In the genomic region with DNA sequence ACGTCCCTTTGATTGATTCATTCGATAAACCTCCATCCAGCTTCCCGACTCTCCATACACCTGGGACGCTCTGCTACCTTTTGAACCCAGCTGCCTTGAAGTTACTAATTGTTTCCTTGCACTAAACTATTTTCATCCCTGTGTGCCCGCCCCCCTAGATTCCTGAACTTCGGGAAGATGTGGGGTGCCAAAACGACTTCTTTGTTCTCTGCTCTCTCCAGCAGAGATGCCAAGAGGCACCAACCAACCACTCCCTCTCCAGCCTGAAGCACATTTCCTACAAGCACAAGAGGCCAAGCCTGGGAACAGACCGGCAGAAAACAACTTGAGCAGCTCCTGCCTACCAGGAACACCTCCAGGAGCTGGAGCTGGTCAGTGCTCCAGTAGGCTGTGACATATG, we compare ENCODE assay signal across 9 mouse cellular contexts. TPM values are rescaled to one million over a fixed set of nuclear protein-coding genes. Genes with fewer than 3 reads are reported as not detected.
DNase-seq lines count a peak whose midpoint lies in the region; ATAC-seq and TF ChIP-seq lines count a peak whose summit lies in the region.
"Had no signal": no experiment of that assay in that cellular context is flagged by ENCODE, and none has a peak within 500 bp of the region (broad histone marks: within the 10 kb centered on the region; RNA-seq: fewer than 3 reads in every experiment).

No protein-coding gene starts in this region.

- DNase-seq in hindbrain, embryonic 10.5 days (ENCODE audit: low spot score), result no peak
- no peak for DNase-seq in hindbrain, embryonic 11.5 days (ENCODE audit: low spot score)
- DNase-seq in limb, embryonic 10.5 days (ENCODE audit: low spot score), result no peak
- DNase-seq in layer of hippocampus, postnatal 25 days (ENCODE audit: extremely low spot score in 1 of 2, low spot score in 1 of 2), result no peak
- DNase-seq in left cerebral cortex, postnatal 14 days (ENCODE audit: low spot score in 2 of 2), result no peak
- DNase-seq: cerebellum, adult 11-12 months had no signal

- WGBS in hindbrain, embryonic 10.5 days, result 35% methylated on average over 8 of the region's 8 CpGs
- 35% methylated on average over 8 of the region's 8 CpGs for WGBS in hindbrain, embryonic 11.5 days
- WGBS in embryonic facial prominence, embryonic 15.5 days, result 16% methylated on average over 8 of the region's 8 CpGs
- WGBS in limb, embryonic 10.5 days, result 29% methylated on average over 8 of the region's 8 CpGs
- 40% methylated on average over 8 of the region's 8 CpGs for WGBS in heart, embryonic 12.5 days

- ATAC-seq in hindbrain, embryonic 11.5 days (ENCODE audit: low FRiP score), result no peak
- ATAC-seq in embryonic facial prominence, embryonic 15.5 days (ENCODE audit: insufficient number of reproducible peaks, low FRiP score, low TSS enrichment, low read depth), result no peak
- no peak for ATAC-seq in heart, embryonic 12.5 days (ENCODE audit: insufficient number of reproducible peaks, low FRiP score)

- no peak for TF ChIP-seq POLR2A in myocyte (IDR thresholded peaks at IDR 0.05; ENCODE audit: insufficient read length, low read depth)

- intact Hi-C loops in left cerebral cortex, postnatal 14 days (cut with DNase I), result no loop called here

- H3K79me2 ChIP-seq in myocyte (ENCODE audit: control insufficient read depth, insufficient read depth), result no peaks in the 10 kb centered on the region

- H3K9me3 ChIP-seq in hindbrain, embryonic 10.5 days, result no peaks in the 10 kb centered on the region
- H3K9me3 ChIP-seq in hindbrain, embryonic 11.5 days (ENCODE audit: control insufficient read depth, low read length), result no peaks in the 10 kb centered on the region
- H3K9me3 ChIP-seq in embryonic facial prominence, embryonic 15.5 days (replicated peaks), result no peaks in the 10 kb centered on the region
- no peaks in the 10 kb centered on the region for H3K9me3 ChIP-seq in limb, embryonic 10.5 days (replicated peaks)
- H3K9me3 ChIP-seq in heart, embryonic 12.5 days (replicated peaks), result no peaks in the 10 kb centered on the region; the same call in 1 of the 2 replicates

- H3K4me3 ChIP-seq in hindbrain, embryonic 10.5 days, result no peak overlapping the region
- no peak overlapping the region for H3K4me3 ChIP-seq in hindbrain, embryonic 11.5 days (ENCODE audit: low read depth, low read length)
- no peak overlapping the region for H3K4me3 ChIP-seq in embryonic facial prominence, embryonic 15.5 days (replicated peaks)
- 0 out of 2 replicates have a peak overlapping the region, but pooled peaks have one; percentile 4 for H3K4me3 ChIP-seq in limb, embryonic 10.5 days
- no peak overlapping the region for H3K4me3 ChIP-seq in myocyte
- H3K4me3 ChIP-seq in heart, embryonic 12.5 days, result no peak overlapping the region

- no peak overlapping the region for H3ac ChIP-seq in myocyte (ENCODE audit: control insufficient read depth, insufficient read length)

- no peaks in the 10 kb centered on the region for H3K36me3 ChIP-seq in hindbrain, embryonic 10.5 days
- H3K36me3 ChIP-seq in hindbrain, embryonic 11.5 days (ENCODE audit: control insufficient read depth, insufficient read depth, low read length), result no peaks in the 10 kb centered on the region
- no peaks in the 10 kb centered on the region for H3K36me3 ChIP-seq in embryonic facial prominence, embryonic 15.5 days
- H3K36me3 ChIP-seq in limb, embryonic 10.5 days, result no peaks in the 10 kb centered on the region
- no peaks in the 10 kb centered on the region for H3K36me3 ChIP-seq in myocyte (ENCODE audit: control insufficient read depth, insufficient read depth)
- H3K36me3 ChIP-seq in heart, embryonic 12.5 days, result no peaks in the 10 kb centered on the region

- H3K27ac ChIP-seq in hindbrain, embryonic 10.5 days, result 0 out of 2 replicates have a peak overlapping the region, but pooled peaks have one; percentile 40
- no peak overlapping the region for H3K27ac ChIP-seq in hindbrain, embryonic 11.5 days (ENCODE audit: low read depth, low read length)
- peak overlapping the region; percentile 77 for H3K27ac ChIP-seq in embryonic facial prominence, embryonic 15.5 days (replicated peaks)
- peak overlapping the region; percentile 46; the same call in 1 of the 2 replicates for H3K27ac ChIP-seq in limb, embryonic 10.5 days
- H3K27ac ChIP-seq in heart, embryonic 12.5 days (ENCODE audit: poor library complexity, severe bottlenecking), result no peak overlapping the region

- peaks cover 18% of the 10 kb centered on the region for H3K4me1 ChIP-seq in hindbrain, embryonic 10.5 days (replicated peaks)
- no peaks in the 10 kb centered on the region for H3K4me1 ChIP-seq in hindbrain, embryonic 11.5 days (replicated peaks; ENCODE audit: control insufficient read depth, insufficient read depth, low read length)
- peaks cover 15% of the 10 kb centered on the region for H3K4me1 ChIP-seq in embryonic facial prominence, embryonic 15.5 days
- peaks cover 17% of the 10 kb centered on the region for H3K4me1 ChIP-seq in limb, embryonic 10.5 days
- peaks cover 32% of the 10 kb centered on the region for H3K4me1 ChIP-seq in heart, embryonic 12.5 days (replicated peaks)

- 0 out of 2 replicates have a peak, but pooled peaks cover 3% of the 10 kb centered on the region for H3K27me3 ChIP-seq in hindbrain, embryonic 10.5 days (ENCODE audit: insufficient read depth, poor library complexity, severe bottlenecking)
- no peaks in the 10 kb centered on the region for H3K27me3 ChIP-seq in hindbrain, embryonic 11.5 days (ENCODE audit: control insufficient read depth, insufficient read depth, low read length)
- no peaks in the 10 kb centered on the region for H3K27me3 ChIP-seq in embryonic facial prominence, embryonic 15.5 days
- peaks cover 3% of the 10 kb centered on the region; the same call in 1 of the 2 replicates for H3K27me3 ChIP-seq in limb, embryonic 10.5 days (ENCODE audit: low read depth, poor library complexity, severe bottlenecking)
- H3K27me3 ChIP-seq in myocyte (ENCODE audit: control insufficient read depth, insufficient read depth, insufficient read length), result no peaks in the 10 kb centered on the region
- H3K27me3 ChIP-seq in heart, embryonic 12.5 days (replicated peaks), result no peaks in the 10 kb centered on the region

- H3K4me2 ChIP-seq in hindbrain, embryonic 11.5 days (replicated peaks; ENCODE audit: low read depth, low read length), result no peak overlapping the region
- H3K4me2 ChIP-seq in embryonic facial prominence, embryonic 15.5 days (replicated peaks), result peak overlapping the region; percentile 24
- H3K4me2 ChIP-seq in myocyte (ENCODE audit: low read depth), result peak overlapping the region; percentile 57
- no peak overlapping the region for H3K4me2 ChIP-seq in heart, embryonic 12.5 days

- no peak overlapping the region for H3K9ac ChIP-seq in hindbrain, embryonic 11.5 days (ENCODE audit: low read depth, low read length)
- no peak overlapping the region for H3K9ac ChIP-seq in embryonic facial prominence, embryonic 15.5 days
- no peak overlapping the region for H3K9ac ChIP-seq in heart, embryonic 12.5 days

TF ChIP-seq in myocyte, 11 proteins besides CTCF, POLR2A, EP300 and RAD21:
- no peak for TF ChIP-seq USF1 (IDR thresholded peaks at IDR 0.05; ENCODE audit: low read depth)
- TF ChIP-seq MYOG (IDR thresholded peaks at IDR 0.05; ENCODE audit: control insufficient read depth in 1 of 3, insufficient read depth in 1 of 3, insufficient read length in 2 of 3, low read depth in 2 of 3), result no peak
- no peak for TF ChIP-seq TCF3 (IDR thresholded peaks at IDR 0.05; ENCODE audit: insufficient read length, low read depth)
- no peak for TF ChIP-seq CEBPB (IDR thresholded peaks at IDR 0.05; ENCODE audit: insufficient read depth, poor library complexity, severe bottlenecking)
- no peak for TF ChIP-seq REST (IDR thresholded peaks at IDR 0.05; ENCODE audit: insufficient read depth, insufficient read length)
- TF ChIP-seq MYOD1 (IDR thresholded peaks at IDR 0.05; ENCODE audit: control insufficient read depth in 1 of 3, insufficient read length in 2 of 3, low read depth in 2 of 3), result no peak
- TF ChIP-seq TCF12 (IDR thresholded peaks at IDR 0.05; ENCODE audit: insufficient read depth, poor library complexity, severe bottlenecking), result no peak

RNA-seq across cellular contexts. Expression of a gene that starts 57.4 kb away (rescaled TPM):
- 19.0 and 24.4 TPM in 2 replicates for polyA plus RNA-seq in hindbrain, embryonic 10.5 days (2016; fragmentation: Nextera tagmentation; extraction: Ambion mirVana)
- polyA plus RNA-seq in hindbrain, embryonic 11.5 days (2014; fragmentation: Nextera tagmentation; extraction: Ambion mirVana), result 17.4 and 22.8 TPM in 2 replicates
- polyA plus RNA-seq in embryonic facial prominence, embryonic 15.5 days (2015; fragmentation: Nextera tagmentation; extraction: Ambion mirVana), result 21.2 TPM in 2 replicates
- polyA plus RNA-seq in limb, embryonic 10.5 days (2016; fragmentation: Nextera tagmentation; extraction: Ambion mirVana), result 18.9 and 24.0 TPM in 2 replicates
- 24.3 TPM for polyA plus RNA-seq in myocyte (2012; fragmentation: generic; extraction: Trizol)
- 100 to 1,000 TPM; 149 to 169 TPM for total RNA-seq in layer of hippocampus, postnatal 25 days (2021)
- 35.5 and 41.4 TPM in 2 replicates for polyA plus RNA-seq in heart, embryonic 12.5 days (2016; fragmentation: Nextera tagmentation; extraction: Ambion mirVana)
- total RNA-seq in left cerebral cortex, postnatal 14 days (2021), result 100 to 1,000 TPM; 132 to 169 TPM

Comparison
In these comparisons a context has a peak if more than half of its experiments do, and no peak if none do; other contexts are left out.
1. H3K27ac ChIP-seq: peak in hindbrain, embryonic 10.5 days (single experiment), embryonic facial prominence, embryonic 15.5 days (single experiment) and limb, embryonic 10.5 days (single experiment); none in hindbrain, embryonic 11.5 days (single experiment) and heart, embryonic 12.5 days (single experiment).
2. H3K4me2 ChIP-seq: peak in embryonic facial prominence, embryonic 15.5 days (single experiment) and myocyte (single experiment); none in hindbrain, embryonic 11.5 days (single experiment) and heart, embryonic 12.5 days (single experiment).